Mouse (Mus musculus): ENCODE data around the gene Cnpy4. TPM values are rescaled to one million over a fixed set of nuclear protein-coding genes. Genes with fewer than 3 reads are reported as not detected.
A peak's percentile ranks its signal among the peaks of the same experiment; 100 is the strongest.

Gene Cnpy4
- polyA plus RNA-seq, 1 experiment from 2014 or later = 61.5 TPM

MicroRNAs within 50 kb of the gene (microRNA counts, 519-probe panel; counts per million panel counts)
- microRNA mmu-miR-106b (7,026 counts per million, percentile 75 among the panel's probes with 10 or more counts), microRNA mmu-miR-25 (9,594 counts per million, percentile 95 among the panel's probes with 10 or more counts), microRNA mmu-miR-93 (7,329 counts per million, percentile 79 among the panel's probes with 10 or more counts)

Small RNAs within 50 kb of the gene (microRNA-seq; reads per million reads assigned to microRNA genes)
- gene Mir106b = 8,144 reads per million, percentile 94 among the genes with 10 or more reads in this experiment
- 990 reads per million, percentile 78 among the genes with 10 or more reads in this experiment for gene Mir25
- 10,412 reads per million, percentile 95 among the genes with 10 or more reads in this experiment for gene Mir93

Other genes starting within 250 kb of the Cnpy4 start
- not detected in 2 replicates for gene Gjc3, start 224.4 kb upstream of the Cnpy4 start, polyA plus RNA-seq (2014; fragmentation: Nextera tagmentation; extraction: Ambion mirVana)
- gene Azgp1, start 206.0 kb upstream of the Cnpy4 start, polyA plus RNA-seq (2014; fragmentation: Nextera tagmentation; extraction: Ambion mirVana) = not detected in 2 replicates
- not detected in 2 replicates for gene Smok3a, start 166.2 kb upstream of the Cnpy4 start, polyA plus RNA-seq (2014; fragmentation: Nextera tagmentation; extraction: Ambion mirVana)
- not detected in 2 replicates for gene Smok3b, start 166.1 kb upstream of the Cnpy4 start, polyA plus RNA-seq (2014; fragmentation: Nextera tagmentation; extraction: Ambion mirVana)
- gene Smok3c, start 134.3 kb upstream of the Cnpy4 start, polyA plus RNA-seq (2014; fragmentation: Nextera tagmentation; extraction: Ambion mirVana) = not detected in 2 replicates
- gene Zkscan1, start 102.4 kb upstream of the Cnpy4 start, polyA plus RNA-seq (2014; fragmentation: Nextera tagmentation; extraction: Ambion mirVana) = 16.5 and 33.7 TPM in 2 replicates
- gene Zscan21, start 70.6 kb upstream of the Cnpy4 start, polyA plus RNA-seq (2014; fragmentation: Nextera tagmentation; extraction: Ambion mirVana) = 52.6 and 65.1 TPM in 2 replicates
- 13.4 and 26.1 TPM in 2 replicates for gene Zfp113, start 31.7 kb upstream of the Cnpy4 start, polyA plus RNA-seq (2014; fragmentation: Nextera tagmentation; extraction: Ambion mirVana)
- gene Cops6, start 26.4 kb upstream of the Cnpy4 start, polyA plus RNA-seq (2014; fragmentation: Nextera tagmentation; extraction: Ambion mirVana) = 253 and 294 TPM in 2 replicates
- 18.1 and 22.6 TPM in 2 replicates for gene Ap4m1, start 15.5 kb upstream of the Cnpy4 start, polyA plus RNA-seq (2014; fragmentation: Nextera tagmentation; extraction: Ambion mirVana)
- gene Mcm7, start 15.1 kb upstream of the Cnpy4 start, polyA plus RNA-seq (2014; fragmentation: Nextera tagmentation; extraction: Ambion mirVana) = 176 and 241 TPM in 2 replicates
- 80.9 and 109 TPM in 2 replicates for gene Taf6, start within 50 bp of the Cnpy4 start, polyA plus RNA-seq (2014; fragmentation: Nextera tagmentation; extraction: Ambion mirVana)
- gene Mblac1, start 6.8 kb downstream of the Cnpy4 start, polyA plus RNA-seq (2014; fragmentation: Nextera tagmentation; extraction: Ambion mirVana) = 9.7 and 10.2 TPM in 2 replicates
- 0.07 TPM in 1 of 2 replicates, not detected in the other for gene Nxpe5, start 38.4 kb downstream of the Cnpy4 start, polyA plus RNA-seq (2014; fragmentation: Nextera tagmentation; extraction: Ambion mirVana)
- 47.7 and 66.4 TPM in 2 replicates for gene Lamtor4, start 68.0 kb downstream of the Cnpy4 start, polyA plus RNA-seq (2014; fragmentation: Nextera tagmentation; extraction: Ambion mirVana)
- gene BC037034, start 76.5 kb downstream of the Cnpy4 start, polyA plus RNA-seq (2014; fragmentation: Nextera tagmentation; extraction: Ambion mirVana) = 5.4 and 6.8 TPM in 2 replicates
- gene Gal3st4, start 85.4 kb downstream of the Cnpy4 start, polyA plus RNA-seq (2014; fragmentation: Nextera tagmentation; extraction: Ambion mirVana) = 2.4 and 3.3 TPM in 2 replicates
- gene Gm43720, start 92.5 kb downstream of the Cnpy4 start, polyA plus RNA-seq (2014; fragmentation: Nextera tagmentation; extraction: Ambion mirVana) = not detected in 2 replicates
- 5.1 and 7.9 TPM in 2 replicates for gene Gpc2, start 92.5 kb downstream of the Cnpy4 start, polyA plus RNA-seq (2014; fragmentation: Nextera tagmentation; extraction: Ambion mirVana)
- 3.1 and 4.5 TPM in 2 replicates for gene Stag3, start 92.8 kb downstream of the Cnpy4 start, polyA plus RNA-seq (2014; fragmentation: Nextera tagmentation; extraction: Ambion mirVana)
- gene Pvrig, start 154.5 kb downstream of the Cnpy4 start, polyA plus RNA-seq (2014; fragmentation: Nextera tagmentation; extraction: Ambion mirVana) = not detected in 2 replicates